Mouse (Mus musculus): ENCODE results near the gene Gm28710. TPM values are rescaled to one million over a fixed set of nuclear protein-coding genes. Genes with fewer than 3 reads are reported as not detected.

The Gm28710 gene
- not detected in 2 replicates for polyA plus RNA-seq (2014; fragmentation: Nextera tagmentation; extraction: Ambion mirVana)

GRCm38 (mm10) chr5:16791243-16791860, at the start of gene Gm28710:
Gene Gm28710, plus strand, starts transcription at chr5:16791810.
- 89% methylated on average over 4 of the region's 4 CpGs for WGBS
- ATAC-seq (ENCODE audit: low FRiP score) (no peak), DNase-seq (ENCODE audit: low spot score, missing footprints) (no peak)
- H3K36me3 ChIP-seq (ENCODE audit: control insufficient read depth, insufficient read depth, low read length) = no peaks in the 10 kb centered on the region
- H3K27ac ChIP-seq (ENCODE audit: low read depth, low read length) = no peak within 1 kb of the TSS
- H3K9me3 ChIP-seq (ENCODE audit: control insufficient read depth, low read length) = no peaks in the 10 kb centered on the region
- no peak within 1 kb of the TSS for H3K4me2 ChIP-seq
- H3K27me3 ChIP-seq (ENCODE audit: control insufficient read depth, insufficient read depth, low read length) = no peaks in the 10 kb centered on the region
- H3K4me1 ChIP-seq (ENCODE audit: control insufficient read depth, insufficient read depth, low read length) = no peaks in the 10 kb centered on the region
- no peak within 1 kb of the TSS for H3K4me3 ChIP-seq (ENCODE audit: low read depth, low read length)
- no peak within 1 kb of the TSS for H3K9ac ChIP-seq (ENCODE audit: low read length)

GRCm38 (mm10) chr5:16777176-16777575, 14.4 kb upstream of the Gm28710 start:
- Histone ChIP-seq H3K27ac (ENCODE audit: low read depth, low read length) (no peak overlapping the region), H3K4me1 (ENCODE audit: control insufficient read depth, insufficient read depth, low read length) (no peaks in the 10 kb centered on the region), H3K4me3 (ENCODE audit: low read depth, low read length) (no peak overlapping the region), H3K27me3 (ENCODE audit: control insufficient read depth, insufficient read depth, low read length) (no peaks in the 10 kb centered on the region), H3K9me3 (ENCODE audit: control insufficient read depth, low read length) (no peaks in the 10 kb centered on the region), H3K4me2 (no peak overlapping the region), H3K36me3 (ENCODE audit: control insufficient read depth, insufficient read depth, low read length) (no peaks in the 10 kb centered on the region), H3K9ac (ENCODE audit: low read length) (no peak overlapping the region)
- ATAC-seq (ENCODE audit: low FRiP score) (no peak), DNase-seq (ENCODE audit: low spot score, missing footprints) (no peak)
- 68% methylated on average over 2 of the region's 2 CpGs for WGBS

GRCm38 (mm10) chr5:16778610-16779172, 12.9 kb upstream of the Gm28710 start:
- 79% methylated on average over 6 of the region's 6 CpGs for WGBS
- DNase-seq (ENCODE audit: low spot score, missing footprints) (no peak), ATAC-seq (ENCODE audit: low FRiP score) (no peak)
- no peaks in the 10 kb centered on the region for H3K36me3 ChIP-seq (ENCODE audit: control insufficient read depth, insufficient read depth, low read length)
- no peak overlapping the region for H3K4me2 ChIP-seq
- no peak overlapping the region for H3K27ac ChIP-seq (ENCODE audit: low read depth, low read length)
- no peaks in the 10 kb centered on the region for H3K9me3 ChIP-seq (ENCODE audit: control insufficient read depth, low read length)
- H3K9ac ChIP-seq (ENCODE audit: low read length) = no peak overlapping the region
- no peak overlapping the region for H3K4me3 ChIP-seq (ENCODE audit: low read depth, low read length)
- no peaks in the 10 kb centered on the region for H3K27me3 ChIP-seq (ENCODE audit: control insufficient read depth, insufficient read depth, low read length)
- H3K4me1 ChIP-seq (ENCODE audit: control insufficient read depth, insufficient read depth, low read length) = no peaks in the 10 kb centered on the region

GRCm38 (mm10) chr5:16785627-16786026, 6.0 kb upstream of the Gm28710 start:
- no peak overlapping the region for H3K9ac ChIP-seq (ENCODE audit: low read length)
- H3K36me3 ChIP-seq (ENCODE audit: control insufficient read depth, insufficient read depth, low read length) = no peaks in the 10 kb centered on the region
- ATAC-seq (ENCODE audit: low FRiP score) (no peak), DNase-seq (ENCODE audit: low spot score, missing footprints) (no peak)
- H3K27ac ChIP-seq (ENCODE audit: low read depth, low read length) = no peak overlapping the region
- 92% methylated on average over 4 of the region's 4 CpGs for WGBS
- H3K9me3 ChIP-seq (ENCODE audit: control insufficient read depth, low read length) = no peaks in the 10 kb centered on the region
- no peaks in the 10 kb centered on the region for H3K27me3 ChIP-seq (ENCODE audit: control insufficient read depth, insufficient read depth, low read length)
- no peak overlapping the region for H3K4me3 ChIP-seq (ENCODE audit: low read depth, low read length)
- H3K4me1 ChIP-seq (ENCODE audit: control insufficient read depth, insufficient read depth, low read length) = no peaks in the 10 kb centered on the region
- H3K4me2 ChIP-seq = no peak overlapping the region

- H3K27ac ChIP-seq (ENCODE audit: low read depth, low read length) = no peak overlapping the region
- no peak overlapping the region for H3K4me2 ChIP-seq
- no peak overlapping the region for H3K9ac ChIP-seq (ENCODE audit: low read length)
- no peaks in the 10 kb centered on the region for H3K36me3 ChIP-seq (ENCODE audit: control insufficient read depth, insufficient read depth, low read length)
- no peak for ATAC-seq (ENCODE audit: low FRiP score)
- H3K27me3 ChIP-seq (ENCODE audit: control insufficient read depth, insufficient read depth, low read length) = no peaks in the 10 kb centered on the region
- WGBS = 89% methylated on average over 6 of the region's 6 CpGs
- DNase-seq (ENCODE audit: low spot score, missing footprints) = no peak
- no peaks in the 10 kb centered on the region for H3K4me1 ChIP-seq (ENCODE audit: control insufficient read depth, insufficient read depth, low read length)
- H3K4me3 ChIP-seq (ENCODE audit: low read depth, low read length) = no peak overlapping the region
- H3K9me3 ChIP-seq (ENCODE audit: control insufficient read depth, low read length) = no peaks in the 10 kb centered on the region
These were observed 3.4 kb downstream of the Gm28710 start for GRCm38 (mm10) chr5:16794972-16795371.

- WGBS = 84% methylated on average over 4 of the region's 4 CpGs
- no peak for ATAC-seq (ENCODE audit: low FRiP score)
These were observed 11.1 kb downstream of the Gm28710 start for GRCm38 (mm10) chr5:16802726-16803125.

GRCm38 (mm10) chr5:16838991-16839390, 47.4 kb downstream of the Gm28710 start:
- no peak overlapping the region for H3K4me2 ChIP-seq
- no peaks in the 10 kb centered on the region for H3K27me3 ChIP-seq (ENCODE audit: control insufficient read depth, insufficient read depth, low read length)
- no peak overlapping the region for H3K9ac ChIP-seq (ENCODE audit: low read length)
- H3K4me1 ChIP-seq (ENCODE audit: control insufficient read depth, insufficient read depth, low read length) = no peaks in the 10 kb centered on the region
- H3K36me3 ChIP-seq (ENCODE audit: control insufficient read depth, insufficient read depth, low read length) = no peaks in the 10 kb centered on the region
- DNase-seq (ENCODE audit: low spot score, missing footprints) (no peak), ATAC-seq (ENCODE audit: low FRiP score) (no peak)
- H3K27ac ChIP-seq (ENCODE audit: low read depth, low read length) = no peak overlapping the region
- H3K4me3 ChIP-seq (ENCODE audit: low read depth, low read length) = no peak overlapping the region
- H3K9me3 ChIP-seq (ENCODE audit: control insufficient read depth, low read length) = no peaks in the 10 kb centered on the region

More at GRCm38 (mm10) chr5:16802726-16803125, 11.1 kb downstream of the Gm28710 start:
- no peaks in the 10 kb centered on the region for H3K36me3 ChIP-seq (ENCODE audit: control insufficient read depth, insufficient read depth, low read length)
- H3K9me3 ChIP-seq (ENCODE audit: control insufficient read depth, low read length) = no peaks in the 10 kb centered on the region
- no peaks in the 10 kb centered on the region for H3K4me1 ChIP-seq (ENCODE audit: control insufficient read depth, insufficient read depth, low read length)
- no peak overlapping the region for H3K4me3 ChIP-seq (ENCODE audit: low read depth, low read length)
- no peak overlapping the region for H3K4me2 ChIP-seq
- DNase-seq (ENCODE audit: low spot score, missing footprints) = no peak
- no peak overlapping the region for H3K27ac ChIP-seq (ENCODE audit: low read depth, low read length)
- no peak overlapping the region for H3K9ac ChIP-seq (ENCODE audit: low read length)
- H3K27me3 ChIP-seq (ENCODE audit: control insufficient read depth, insufficient read depth, low read length) = no peaks in the 10 kb centered on the region

- Histone ChIP-seq H3K9ac (ENCODE audit: low read length) (no peak overlapping the region), H3K4me1 (ENCODE audit: control insufficient read depth, insufficient read depth, low read length) (no peaks in the 10 kb centered on the region), H3K4me2 (no peak overlapping the region), H3K9me3 (ENCODE audit: control insufficient read depth, low read length) (no peaks in the 10 kb centered on the region), H3K4me3 (ENCODE audit: low read depth, low read length) (no peak overlapping the region), H3K36me3 (ENCODE audit: control insufficient read depth, insufficient read depth, low read length) (no peaks in the 10 kb centered on the region), H3K27me3 (ENCODE audit: control insufficient read depth, insufficient read depth, low read length) (peaks cover 13% of the 10 kb centered on the region), H3K27ac (ENCODE audit: low read depth, low read length) (no peak overlapping the region)
- 64% methylated on average over 2 of the region's 2 CpGs for WGBS
- peak; percentile 61 for ATAC-seq (ENCODE audit: low FRiP score)
- DNase-seq (ENCODE audit: low spot score, missing footprints) = peak; percentile 90
These were observed 77.8 kb downstream of the Gm28710 start for GRCm38 (mm10) chr5:16869309-16869915.

GRCm38 (mm10) chr5:16894161-16894560, 102.6 kb downstream of the Gm28710 start:
- H3K27ac ChIP-seq (ENCODE audit: low read depth, low read length) = no peak overlapping the region
- 14% methylated on average over 1 of the region's 1 CpGs for WGBS
- H3K9ac ChIP-seq (ENCODE audit: low read length) = no peak overlapping the region
- H3K36me3 ChIP-seq (ENCODE audit: control insufficient read depth, insufficient read depth, low read length) = no peaks in the 10 kb centered on the region
- H3K4me2 ChIP-seq = no peak overlapping the region
- H3K9me3 ChIP-seq (ENCODE audit: control insufficient read depth, low read length) = no peaks in the 10 kb centered on the region
- H3K4me3 ChIP-seq (ENCODE audit: low read depth, low read length) = no peak overlapping the region
- no peaks in the 10 kb centered on the region for H3K27me3 ChIP-seq (ENCODE audit: control insufficient read depth, insufficient read depth, low read length)
- ATAC-seq (ENCODE audit: low FRiP score) (no peak), DNase-seq (ENCODE audit: low spot score, missing footprints) (no peak)
- H3K4me1 ChIP-seq (ENCODE audit: control insufficient read depth, insufficient read depth, low read length) = no peaks in the 10 kb centered on the region

All from midbrain, embryonic 11.5 days (tissue).